Mouse (Mus musculus) T-cell, adult 2 months (primary cell): ENCODE results near the gene AC170998.1.
"Not testable (repeated sequence)": the region's sequence is repeated elsewhere in the genome, so short reads cannot be mapped to it uniquely, and the experiment has no call there.

ENCODE experiments used
- DNase-seq: peaks from one replicate; pipeline ENCODE4 v3.0.0; 2022; ENCODE audit warnings: low spot score

The AC170998.1 gene

GRCm38 (mm10) chr17:28706697-28707096 lies 19.2 kb upstream of the AC170998.1 start:
- no peak for DNase-seq

GRCm38 (mm10) chr17:28707136-28707627 lies 18.7 kb upstream of the AC170998.1 start:
- no peak for DNase-seq

- no peak for DNase-seq
Measured at GRCm38 (mm10) chr17:28707816-28708215, 18.1 kb upstream of the AC170998.1 start.

GRCm38 (mm10) chr17:28708989-28709388 lies 16.9 kb upstream of the AC170998.1 start:
- DNase-seq = no peak

DNA sequence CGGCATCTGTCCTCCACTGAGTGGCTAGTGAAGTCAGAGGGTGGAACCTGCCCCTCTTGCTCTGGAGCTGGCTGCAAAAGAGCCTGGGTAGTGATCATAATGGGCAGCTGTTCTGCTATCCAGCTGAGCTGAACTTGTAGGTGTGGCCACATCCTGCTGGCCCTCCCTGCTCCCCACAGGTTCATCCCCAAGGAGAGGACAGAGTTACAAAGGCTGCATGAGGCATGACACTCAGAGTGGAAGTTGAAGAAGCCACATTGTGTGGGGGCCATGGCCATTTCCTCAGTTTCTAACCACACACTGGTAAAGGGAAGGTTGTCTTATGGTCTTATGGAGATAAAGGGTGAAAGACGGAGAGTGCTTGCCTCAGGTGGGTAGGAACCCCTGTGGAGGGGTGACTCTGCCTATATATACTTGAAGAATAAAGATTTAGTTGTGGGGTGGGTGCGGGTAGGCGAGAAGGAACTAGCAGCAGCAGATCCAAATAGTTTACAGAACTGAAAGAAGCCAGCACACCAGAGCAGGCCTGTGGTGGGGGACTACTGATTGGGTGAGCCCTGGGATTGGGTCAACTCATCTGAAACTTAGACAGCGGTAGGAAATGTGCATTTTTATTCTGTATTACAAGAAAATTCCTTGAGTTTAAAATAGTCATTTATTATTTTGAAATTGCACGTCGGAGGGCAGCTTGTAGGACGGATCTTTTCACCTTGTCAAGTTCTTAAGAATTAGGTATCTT lies 16.2 kb upstream of the AC170998.1 start:
- DNase-seq = no peak

GRCm38 (mm10) chr17:28710291-28710688 lies 15.6 kb upstream of the AC170998.1 start:
- DNase-seq = no peak

- DNase-seq = no peak
Measured at GRCm38 (mm10) chr17:28711237-28711636, 14.6 kb upstream of the AC170998.1 start.

- DNase-seq = no peak
Measured at GRCm38 (mm10) chr17:28712305-28712704, 13.6 kb upstream of the AC170998.1 start.

- peak; percentile 3 for DNase-seq
Measured at GRCm38 (mm10) chr17:28714006-28714405, 11.9 kb upstream of the AC170998.1 start.

- no peak for DNase-seq
Measured at GRCm38 (mm10) chr17:28715832-28716548, 9.9 kb upstream of the AC170998.1 start.

DNA sequence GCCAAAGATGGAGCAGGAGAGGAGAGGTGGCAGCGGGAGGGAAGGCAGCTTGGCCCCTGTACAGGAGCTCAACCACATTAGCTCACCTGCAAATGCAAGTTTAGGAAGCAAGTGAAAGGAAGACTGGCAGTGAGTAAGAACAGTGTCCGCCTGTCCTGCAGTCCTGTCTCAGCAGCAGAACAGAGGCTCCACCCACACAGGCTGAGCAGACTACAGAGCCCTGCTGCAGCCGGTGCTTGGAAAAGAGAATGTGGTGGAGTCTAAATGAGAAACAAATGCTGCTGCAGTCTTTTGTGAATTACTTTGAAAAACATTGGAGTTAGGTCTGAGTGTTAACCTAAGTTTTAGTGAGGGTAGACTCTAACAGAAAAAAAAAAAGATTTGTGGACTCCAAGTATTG lies 8.3 kb upstream of the AC170998.1 start:
- no peak for DNase-seq

- DNase-seq = not testable (repeated sequence)
Measured at GRCm38 (mm10) chr17:28727511-28727910, 1.6 kb downstream of the AC170998.1 start.

- DNase-seq = no peak
Measured at GRCm38 (mm10) chr17:28735317-28736105, 9.6 kb downstream of the AC170998.1 start.

DNA sequence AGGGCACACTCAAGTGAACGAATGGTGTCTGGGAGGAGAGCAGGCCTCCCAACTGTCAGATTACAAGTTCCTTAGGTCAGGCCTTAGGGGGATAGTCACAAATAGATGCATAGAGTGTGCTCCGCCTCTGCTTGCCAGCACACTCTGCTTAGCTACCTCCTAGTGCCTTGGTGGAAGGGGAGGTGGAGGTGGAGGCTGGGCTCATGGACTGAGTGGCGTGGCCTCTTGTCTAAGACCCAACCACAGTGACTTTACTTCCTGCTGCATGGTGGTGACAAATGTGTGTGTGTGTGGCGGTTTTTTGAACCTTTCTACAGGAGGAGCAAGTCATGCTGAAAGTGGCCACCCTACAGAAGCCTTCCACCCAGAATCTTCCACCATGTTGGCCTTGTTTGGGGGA lies 10.6 kb downstream of the AC170998.1 start:
- peak; percentile 18 for DNase-seq

GRCm38 (mm10) chr17:28737973-28738372 lies 12.1 kb downstream of the AC170998.1 start:
- DNase-seq = no peak

DNA sequence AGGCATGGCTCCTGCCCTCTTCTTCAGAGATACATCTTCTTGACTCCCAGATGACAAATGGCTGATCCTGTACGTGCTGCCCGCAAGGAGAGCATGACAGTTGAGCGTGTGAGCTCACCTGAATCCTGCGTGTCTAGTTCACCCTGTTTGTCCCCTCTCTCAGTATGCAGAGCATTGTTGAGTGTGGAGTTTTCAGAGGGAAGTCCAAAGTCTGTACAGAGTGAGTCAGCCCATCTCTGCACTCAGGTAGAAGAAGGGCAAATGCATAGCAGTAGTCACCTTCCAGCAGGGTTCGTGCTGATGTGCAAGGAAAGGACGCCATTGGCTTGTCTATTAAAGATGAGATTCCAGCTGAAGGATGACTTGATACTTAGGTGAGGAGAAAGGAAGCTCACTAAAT lies 13.4 kb downstream of the AC170998.1 start:
- no peak for DNase-seq

DNA sequence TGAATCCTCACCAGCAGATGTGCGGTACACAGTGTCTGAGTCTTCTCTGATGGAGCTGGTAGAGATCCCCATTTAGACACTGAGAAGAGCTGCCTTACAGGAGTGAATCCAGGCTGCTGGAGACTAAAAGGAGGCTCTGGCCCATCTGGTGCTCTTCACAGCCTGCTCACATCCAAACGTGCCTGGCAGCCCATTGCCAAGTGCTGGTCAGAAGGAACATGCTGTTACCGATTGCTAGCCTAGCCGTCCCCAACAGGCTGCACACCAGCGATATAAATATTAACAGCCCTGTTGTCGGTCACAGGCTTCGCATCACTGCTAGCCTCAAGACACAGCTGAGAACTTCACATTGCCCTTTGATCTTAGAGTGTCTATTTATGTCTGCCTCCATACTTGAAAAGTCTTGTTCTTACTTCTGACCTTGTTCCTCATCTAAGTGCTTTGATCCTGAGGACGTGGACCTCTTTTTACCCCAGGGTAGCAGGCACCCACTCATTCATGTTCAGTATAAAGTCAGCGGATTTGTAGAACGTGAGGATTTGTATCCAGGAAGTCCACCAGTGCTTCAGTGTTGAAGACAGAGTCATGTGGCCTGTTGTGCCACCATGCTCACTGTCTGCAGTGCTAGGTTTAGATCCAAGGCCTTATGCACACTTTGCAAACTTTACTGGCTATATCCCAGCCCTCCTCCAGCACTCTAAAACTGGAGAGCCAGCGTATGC lies 17.4 kb downstream of the AC170998.1 start:
- DNase-seq = no peak

DNA sequence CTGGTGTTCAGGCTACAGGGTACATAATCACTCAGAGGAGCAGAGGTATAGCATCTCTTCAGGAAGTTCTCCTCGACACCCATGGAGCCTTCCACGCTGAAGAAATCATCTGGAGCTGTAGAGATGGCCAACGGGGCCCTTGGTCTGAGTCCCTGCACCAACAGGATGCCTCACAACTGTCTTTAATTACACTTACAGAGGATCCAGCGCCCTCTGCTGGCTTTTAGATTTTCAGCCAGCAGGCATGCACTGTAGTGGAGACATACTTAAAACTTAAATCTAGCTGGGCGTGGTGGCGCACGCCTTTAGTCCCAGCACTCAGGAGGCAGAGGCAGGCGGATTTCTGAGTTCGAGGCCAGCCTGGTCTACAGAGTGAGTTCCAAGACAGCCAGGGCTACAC lies 18.0 kb downstream of the AC170998.1 start:
- no peak for DNase-seq

DNA sequence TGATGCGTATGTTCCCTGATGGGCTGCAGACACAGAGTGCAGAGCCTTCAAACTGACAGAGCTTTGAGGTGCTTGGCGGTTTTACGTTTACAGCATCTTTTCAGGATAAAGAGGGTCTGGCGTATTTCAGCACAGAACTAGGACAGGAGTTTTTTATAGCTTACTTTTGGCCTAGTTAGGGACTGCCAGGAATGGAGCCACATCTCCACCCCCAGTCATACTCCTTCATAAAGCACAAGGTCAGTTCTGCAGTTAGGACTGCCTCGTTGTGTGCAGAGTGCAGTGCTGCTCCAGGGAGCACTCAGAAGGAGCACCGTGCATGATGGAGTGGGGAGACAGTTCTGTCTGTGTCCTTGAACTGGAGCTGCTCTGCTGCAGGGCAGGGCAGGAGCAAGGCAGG lies 19.9 kb downstream of the AC170998.1 start:
- DNase-seq = no peak

- no peak for DNase-seq
Measured at GRCm38 (mm10) chr17:28748001-28748400, 22.1 kb downstream of the AC170998.1 start.

GRCm38 (mm10) chr17:28750580-28750979 lies 24.7 kb downstream of the AC170998.1 start:
- DNase-seq = peak; percentile 20

DNA sequence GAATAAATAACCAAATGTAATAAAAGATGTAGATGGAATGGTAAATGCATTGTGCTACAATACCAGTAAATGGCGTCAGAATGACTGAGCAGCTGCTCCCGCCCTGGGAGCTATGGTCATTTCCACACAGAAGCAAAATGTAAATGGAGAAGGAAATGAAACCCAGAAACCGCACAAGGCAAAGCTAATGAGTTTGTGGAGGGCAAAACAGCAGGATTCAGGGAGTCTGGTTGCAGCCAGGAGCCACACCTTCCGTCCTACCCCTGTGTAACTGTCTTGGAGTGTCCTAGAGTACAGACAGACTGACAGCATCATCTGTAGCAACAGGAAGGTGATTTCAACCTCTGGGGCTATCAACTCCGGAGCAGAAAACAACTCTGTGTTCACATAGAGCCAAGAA lies 30.6 kb downstream of the AC170998.1 start:
- DNase-seq = no peak
